Mouse (Mus musculus) heart, adult 18-20 months (tissue): ENCODE measurements around the gene Armc7. TPM values are rescaled to one million over a fixed set of nuclear protein-coding genes. Genes with fewer than 3 reads are reported as not detected.
"Not testable (repeated sequence)": the region's sequence is repeated elsewhere in the genome, so short reads cannot be mapped to it uniquely, and the experiment has no call there.

Source experiments
- DNase-seq, 2 experiments: peaks; one replicate each; pipeline ENCODE4 v3.0.0; 2021 to 2022; ENCODE audit warnings: mixed read lengths in 1 of 2
- total RNA-seq, 2 experiments: library from RNA; stranded (reverse); gene quantifications; 2 replicates each; pipeline ENCODE4 v1.2.3; 2021

Gene Armc7
- total RNA-seq, 2 experiments from 2014 or later = 1.8 to 1.9 TPM

DNA sequence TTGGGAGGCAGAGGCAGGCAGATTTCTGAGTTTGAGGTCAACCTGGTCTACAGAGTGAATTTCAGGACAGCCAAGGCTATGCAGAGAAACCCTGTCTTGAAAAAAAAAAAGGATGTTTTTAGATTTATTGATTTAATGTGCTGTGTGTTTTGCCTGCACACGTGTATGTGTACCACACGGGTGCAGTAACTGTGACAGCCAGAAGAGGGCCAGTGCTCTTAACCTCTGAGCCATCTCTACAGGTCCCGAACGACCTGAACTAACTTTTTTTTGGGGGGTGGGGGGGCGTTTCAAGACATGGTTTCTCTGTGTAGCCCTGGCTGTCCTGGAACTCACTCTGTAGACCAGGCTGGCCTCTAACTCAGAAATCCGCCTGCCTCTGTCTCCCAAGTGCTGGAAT lies 20.6 kb upstream of the Armc7 start:
- not testable (repeated sequence) for DNase-seq

DNA sequence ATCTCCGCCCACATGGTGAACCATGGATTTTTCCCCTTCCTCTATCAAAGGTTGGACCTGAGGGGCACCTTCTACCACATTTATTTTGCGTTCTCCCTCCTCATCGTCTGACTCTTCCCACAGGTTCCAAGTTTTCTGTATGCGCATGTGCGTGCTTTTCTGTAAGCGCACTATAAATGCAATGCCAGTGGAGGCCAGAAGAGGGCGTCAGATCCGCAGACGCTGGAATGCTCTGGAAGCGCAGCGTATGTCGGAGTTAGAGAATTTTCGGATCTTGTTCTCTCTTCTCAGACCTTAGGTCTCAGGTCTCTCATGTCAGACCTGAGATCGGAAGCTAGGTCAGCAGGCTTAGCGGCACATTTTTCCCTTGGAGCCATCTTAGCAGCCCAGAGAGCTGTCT lies 19.8 kb upstream of the Armc7 start:
- no peak for DNase-seq

DNA sequence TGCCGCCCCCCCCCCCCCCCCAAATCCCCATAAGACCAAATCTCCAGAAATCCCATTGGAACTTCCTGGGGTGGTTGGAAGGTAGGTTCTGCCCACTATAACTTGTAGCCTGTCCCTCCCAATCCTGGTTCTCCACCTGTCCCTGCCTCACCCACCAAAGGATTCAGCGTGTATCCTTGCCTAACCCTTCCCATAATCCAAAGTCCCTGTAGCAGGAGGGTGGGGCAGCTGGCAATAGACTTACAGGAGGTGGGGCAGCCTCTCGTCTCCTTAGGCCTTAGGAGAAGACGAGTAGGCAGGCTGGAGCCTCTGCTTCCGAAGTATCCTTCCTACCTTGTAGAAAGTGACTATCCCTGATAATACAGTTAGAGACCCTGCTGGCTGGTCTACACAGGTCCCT lies 19.3 kb upstream of the Armc7 start:
- no peak for DNase-seq

DNA sequence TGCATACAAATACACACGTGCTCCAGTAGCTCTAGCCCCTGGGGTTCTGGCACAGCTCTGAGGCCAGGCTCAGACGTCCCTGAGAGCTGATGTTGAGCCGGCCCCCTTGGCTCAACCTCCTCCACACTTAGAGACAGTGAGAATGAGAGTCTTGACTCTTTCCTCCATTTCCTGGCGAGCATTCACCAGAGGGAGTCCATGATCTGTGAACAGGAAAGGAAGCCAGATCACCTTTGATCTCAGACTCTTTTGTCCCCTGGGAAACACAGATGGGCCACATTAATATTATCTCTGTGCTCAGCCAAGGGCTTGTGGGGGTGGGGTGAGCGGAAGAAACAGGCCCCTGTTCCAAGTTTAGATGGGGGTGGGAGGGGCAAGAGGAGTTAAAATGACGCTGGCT lies 18.1 kb upstream of the Armc7 start:
- no peak for DNase-seq

DNA sequence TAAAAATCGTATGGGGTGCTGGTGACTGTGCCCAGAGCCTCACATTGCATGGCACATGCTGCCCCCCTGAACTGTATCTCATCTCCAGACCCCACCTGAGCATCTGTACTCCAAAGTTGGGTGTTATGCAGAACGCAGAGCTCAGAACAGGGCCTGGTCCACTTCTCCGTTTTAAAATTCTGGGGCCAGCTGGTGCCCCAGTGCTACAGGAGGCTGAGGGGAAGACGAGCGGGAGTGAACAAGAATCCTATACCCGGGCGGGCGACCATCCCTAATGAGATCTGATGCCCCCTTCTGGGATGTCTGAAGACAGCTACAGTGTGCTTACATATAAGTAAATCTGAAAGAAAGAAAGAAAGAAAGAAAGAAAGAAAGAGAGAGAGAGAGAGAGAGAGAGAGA lies 14.5 kb upstream of the Armc7 start:
- DNase-seq = no peak

DNA sequence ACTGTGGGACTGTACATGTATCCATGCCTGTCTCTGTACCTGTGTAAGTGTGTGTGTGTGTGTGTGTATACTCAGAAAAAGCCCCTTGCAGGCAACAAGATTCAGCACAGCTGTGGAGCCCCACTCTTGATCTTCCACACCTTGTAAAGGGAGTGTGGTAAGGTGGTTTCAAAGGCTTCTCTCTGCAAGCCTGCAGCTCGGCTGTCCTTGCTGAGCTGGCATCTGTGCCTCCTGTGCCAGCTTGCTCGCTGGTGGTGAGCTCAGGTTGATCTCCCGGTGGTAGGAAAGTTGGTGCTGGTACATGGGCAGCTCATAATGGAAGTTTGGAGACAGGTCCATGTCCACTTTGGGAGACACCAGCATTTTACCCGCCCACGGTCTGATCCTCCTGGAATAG lies 13.6 kb upstream of the Armc7 start:
- DNase-seq = no peak

DNA sequence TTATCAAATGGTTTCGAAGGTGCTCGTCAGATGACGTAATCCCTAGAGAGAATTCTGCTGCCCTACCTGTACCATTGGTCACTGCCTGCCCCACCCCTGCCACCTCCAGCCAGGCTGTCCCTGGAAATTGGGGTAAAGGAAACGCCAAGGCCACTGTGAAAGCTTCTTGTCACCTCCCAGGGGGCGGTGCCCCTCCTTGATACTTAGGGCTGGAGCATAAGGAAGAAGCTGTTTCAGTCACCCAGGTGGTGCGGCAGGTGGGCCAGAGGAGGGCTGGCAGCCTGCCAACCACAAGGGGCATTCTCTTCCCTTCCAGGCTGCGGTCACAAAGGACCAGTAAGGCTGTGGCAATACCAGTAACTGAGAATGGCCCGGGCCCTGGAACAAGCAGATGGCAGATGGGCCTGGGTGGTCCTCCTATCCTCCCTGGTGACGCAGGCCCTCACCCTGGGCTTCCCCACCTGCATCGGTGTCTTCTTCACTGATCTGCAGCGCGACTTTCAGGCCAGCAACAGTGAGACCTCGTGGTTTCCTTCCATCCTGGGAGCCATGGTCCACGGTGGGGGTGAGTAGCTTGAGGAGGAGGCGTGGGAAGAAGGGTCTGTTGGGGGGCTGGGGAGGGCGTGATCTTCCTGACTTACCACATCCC lies 13.1 kb upstream of the Armc7 start, which contains the start of gene Slc16a5:
Gene Slc16a5, plus strand, starts transcription at position 232 of the 649 bp plus-strand sequence.
- no peak for DNase-seq

DNA sequence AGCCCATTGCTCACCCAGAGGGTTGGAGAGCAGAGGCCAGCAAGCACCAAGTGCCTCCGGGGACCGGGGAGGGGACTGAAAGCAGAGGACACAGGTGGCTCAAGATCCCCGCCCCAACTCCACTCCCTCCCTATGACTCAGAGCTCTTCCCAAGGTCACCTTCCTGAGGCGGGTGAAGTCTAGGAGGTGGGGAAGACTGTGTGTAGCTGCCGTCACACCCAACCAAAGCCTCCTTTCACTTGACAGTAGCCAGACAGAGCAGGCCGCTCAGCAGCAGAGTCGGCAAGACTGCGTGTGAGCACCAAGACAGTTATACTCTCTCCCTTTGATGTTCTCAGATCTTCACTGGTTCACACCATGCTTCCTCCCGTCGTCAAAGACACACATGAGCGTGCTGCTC lies 12.1 kb upstream of the Armc7 start:
- no peak for DNase-seq

DNA sequence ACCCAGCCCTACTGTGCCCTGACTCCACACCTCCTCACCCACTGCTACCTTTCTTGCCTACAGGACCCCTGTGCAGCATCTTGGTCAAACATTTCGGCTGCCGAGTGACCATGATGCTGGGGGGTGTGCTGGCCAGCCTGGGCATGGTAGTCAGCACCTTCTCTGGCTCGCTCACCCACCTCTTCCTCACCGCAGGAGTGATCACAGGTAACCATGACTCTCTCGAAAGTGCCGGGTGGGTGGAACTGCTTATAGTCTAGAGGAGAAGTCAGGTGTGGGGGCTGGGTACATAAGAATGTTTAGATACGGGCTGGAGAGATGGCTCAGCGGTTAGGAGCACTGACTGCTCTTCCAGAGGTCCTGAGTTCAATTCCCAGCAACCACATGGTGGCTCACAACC lies 10.6 kb upstream of the Armc7 start:
- no peak for DNase-seq

DNA sequence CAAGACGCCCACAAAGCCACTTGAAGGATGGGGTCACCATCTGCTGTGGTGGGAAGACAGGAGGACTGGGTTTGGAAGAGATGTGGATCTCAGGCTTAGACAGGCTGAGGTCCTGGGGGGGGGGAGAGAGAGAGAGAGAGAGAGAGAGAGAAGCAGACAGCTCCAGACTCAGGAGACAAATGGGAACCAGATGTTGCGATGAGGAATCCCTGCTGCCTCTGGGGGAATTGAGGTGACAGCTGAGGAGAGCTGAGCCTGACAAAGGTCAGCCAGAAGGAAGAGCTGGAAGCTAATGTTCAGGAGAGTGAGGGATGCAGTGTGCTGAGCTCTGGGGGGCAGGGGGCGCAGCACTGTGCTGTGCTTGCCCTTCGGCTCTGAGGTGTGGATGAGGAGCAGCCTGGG lies 8.2 kb upstream of the Armc7 start:
- DNase-seq = no peak

DNA sequence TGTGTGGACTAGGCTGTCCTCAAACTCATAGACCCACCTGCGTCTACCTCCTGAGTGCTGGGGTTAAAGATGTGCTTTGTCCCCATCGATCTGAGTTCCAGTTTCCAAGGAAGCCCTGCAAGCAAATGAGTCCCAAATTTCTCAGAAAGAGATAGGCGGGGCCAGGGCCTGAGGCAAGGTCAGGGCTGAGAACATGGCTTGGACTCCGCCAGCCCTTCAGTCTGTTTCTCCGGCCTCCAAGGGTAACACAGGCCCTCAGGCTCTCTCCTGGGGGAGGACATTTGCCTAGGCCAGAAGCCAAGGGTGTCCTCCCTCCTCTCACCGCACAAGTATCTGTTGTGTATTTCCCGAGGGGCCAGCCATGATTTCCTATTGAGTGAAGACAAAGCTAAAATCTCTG lies 3.3 kb upstream of the Armc7 start:
- DNase-seq = peak; percentile 30 to 68

DNA sequence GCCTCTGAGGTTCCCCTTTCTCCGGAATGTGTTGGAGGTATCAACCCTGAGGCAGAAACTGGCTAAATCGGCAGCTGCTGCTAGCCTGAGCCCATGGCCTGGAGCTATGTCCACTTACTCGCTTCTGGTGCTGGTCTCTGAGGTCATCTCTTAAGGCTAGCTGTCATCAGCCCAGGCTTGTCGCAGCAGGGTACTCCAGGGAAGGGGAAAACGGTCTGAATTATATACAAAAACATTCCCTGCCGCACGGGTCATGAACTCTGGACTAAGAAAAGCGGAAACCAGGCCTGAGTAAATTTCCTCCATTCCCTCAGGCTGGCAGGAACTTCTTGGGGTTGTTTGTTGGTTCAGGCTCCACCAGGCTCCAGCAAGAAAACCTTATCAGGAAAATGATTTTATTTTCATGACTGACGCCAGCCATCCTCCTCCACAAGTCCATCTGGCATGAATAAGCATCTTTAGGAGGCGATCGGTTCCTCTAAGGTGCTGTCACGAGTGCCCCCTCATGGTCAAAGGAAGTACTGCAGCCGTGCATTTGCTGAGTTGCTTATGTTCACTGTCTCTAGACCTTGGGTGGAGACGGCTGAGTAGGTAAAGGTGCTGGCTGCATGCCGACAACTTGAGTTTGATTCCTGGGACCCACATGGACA lies 1.7 kb upstream of the Armc7 start:
- peak; percentile 93 to 98 for DNase-seq

DNA sequence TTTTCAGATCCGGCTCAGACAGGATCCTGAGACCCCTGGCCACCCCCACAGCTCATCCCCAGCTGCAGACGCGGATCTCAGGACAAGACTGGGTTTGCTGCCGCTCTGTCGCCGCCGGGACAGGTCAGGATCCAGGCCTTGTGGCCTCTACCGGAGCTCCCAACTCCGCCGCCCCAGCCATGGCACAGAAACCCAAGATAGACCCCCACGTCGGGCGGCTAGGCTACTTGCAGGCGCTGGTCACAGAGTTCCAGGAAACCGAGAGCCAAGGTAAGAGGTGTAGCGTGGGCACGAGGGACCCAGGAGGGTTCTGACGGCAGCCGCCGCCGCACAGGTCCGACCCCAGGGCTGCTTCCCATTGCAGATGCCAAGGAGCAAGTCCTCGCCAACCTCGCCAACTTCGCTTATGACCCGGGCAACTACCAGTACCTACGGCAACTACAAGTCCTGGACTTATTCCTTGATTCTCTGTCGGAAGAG lies 331 bp downstream of the Armc7 start:
- no peak for DNase-seq

DNA sequence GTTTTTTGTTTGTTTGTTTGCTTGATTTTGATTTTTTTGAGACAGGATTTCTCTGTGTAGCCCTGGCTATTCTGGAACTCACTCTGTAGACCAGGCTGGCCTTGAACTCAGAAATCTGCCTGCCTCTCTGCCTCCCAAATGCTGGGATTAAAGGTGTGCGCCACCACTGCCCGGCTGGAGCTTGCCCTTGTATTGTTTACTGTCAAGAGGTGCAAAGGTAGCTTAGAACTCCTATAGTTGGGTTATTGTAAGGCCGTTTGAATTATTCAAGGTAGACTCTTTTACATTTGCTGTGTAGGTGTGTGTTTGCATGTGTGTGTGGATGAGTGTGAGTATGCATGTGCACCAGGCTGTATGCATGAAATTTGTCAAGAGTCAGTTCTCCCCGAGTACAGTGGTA lies 1.2 kb downstream of the Armc7 start:
- not testable (repeated sequence) for DNase-seq

DNA sequence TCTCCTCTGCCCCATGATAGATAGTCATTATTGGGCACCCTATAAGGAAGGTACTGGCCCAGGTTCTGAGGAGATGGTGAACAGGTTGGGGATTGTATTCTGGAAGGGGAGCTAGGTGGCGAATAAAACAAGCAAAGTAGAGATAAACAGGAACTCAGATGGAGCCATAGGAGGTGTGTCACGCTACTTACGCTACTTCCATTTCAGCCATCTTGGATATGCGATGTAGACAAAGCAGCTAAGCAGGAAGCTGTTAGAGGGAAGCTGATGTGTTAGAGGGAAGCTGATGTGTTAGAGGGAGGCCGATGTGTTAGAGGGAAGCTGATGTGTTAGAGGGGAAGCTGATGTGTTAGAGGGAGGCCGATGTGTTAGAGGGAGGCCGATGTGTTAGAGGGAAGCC lies 1.9 kb downstream of the Armc7 start:
- not testable (repeated sequence) for DNase-seq

DNA sequence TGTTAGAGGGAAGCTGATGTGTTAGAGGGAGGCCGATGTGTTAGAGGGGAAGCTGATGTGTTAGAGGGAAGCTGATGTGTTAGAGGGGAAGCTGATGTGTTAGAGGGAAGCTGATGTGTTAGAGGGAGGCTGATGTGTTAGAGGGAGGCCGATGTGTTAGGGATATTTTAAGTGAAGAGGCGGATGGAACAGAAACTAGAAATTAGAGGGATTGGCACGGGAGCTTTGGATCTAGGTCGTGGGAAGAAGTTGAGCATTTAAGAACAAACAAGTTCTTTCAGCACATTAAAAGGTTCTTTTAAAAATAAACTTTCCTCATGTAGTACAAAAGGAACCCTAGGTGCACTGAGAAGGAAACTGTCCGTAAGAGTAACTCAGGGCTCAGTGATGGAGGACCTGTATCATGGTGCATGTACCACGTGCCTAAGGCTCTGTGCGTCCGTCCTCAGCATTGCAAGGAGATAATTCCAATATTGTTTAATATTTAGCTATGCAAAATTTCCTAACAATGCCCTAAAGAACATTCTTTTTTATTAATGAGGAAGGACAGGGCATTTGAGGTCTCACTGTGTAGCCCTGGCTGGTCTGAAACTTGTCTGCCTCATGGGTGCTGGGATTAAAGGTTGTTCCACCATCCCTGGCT lies 3.0 kb downstream of the Armc7 start:
- DNase-seq = no peak

DNA sequence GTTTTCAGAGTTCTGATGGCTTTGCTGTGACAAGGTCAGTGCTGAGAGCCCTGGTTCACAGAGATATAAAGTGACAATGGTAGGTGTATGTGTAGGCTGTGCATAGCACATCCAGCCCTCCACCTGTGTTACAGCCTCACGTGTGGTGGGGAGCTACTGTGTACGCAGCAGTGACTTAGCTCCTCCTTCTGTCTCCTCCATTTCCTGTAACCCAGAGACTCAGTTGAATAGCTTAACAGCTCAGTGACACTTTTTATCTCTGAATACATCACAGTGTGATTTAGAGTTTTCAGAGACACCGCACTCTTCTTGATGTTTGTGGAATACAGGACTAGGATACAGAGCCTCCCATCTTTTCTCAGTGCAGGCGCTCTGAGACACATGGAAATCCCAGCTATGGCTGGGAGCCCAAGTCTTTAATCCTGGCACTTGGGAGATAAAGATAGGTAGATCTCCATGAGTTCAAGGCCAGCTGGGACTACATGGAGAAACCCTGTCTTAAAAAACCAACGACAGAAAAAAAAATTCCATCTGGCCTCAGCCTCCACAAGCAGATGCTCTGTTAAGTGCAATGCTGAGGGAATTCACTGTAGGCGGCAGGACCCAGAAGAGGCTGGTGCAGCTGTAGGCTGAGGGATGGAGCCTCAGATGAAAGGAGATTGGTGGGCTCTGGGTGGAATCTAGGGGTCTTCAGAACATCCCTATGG lies 6.2 kb downstream of the Armc7 start:
- DNase-seq = no peak

DNA sequence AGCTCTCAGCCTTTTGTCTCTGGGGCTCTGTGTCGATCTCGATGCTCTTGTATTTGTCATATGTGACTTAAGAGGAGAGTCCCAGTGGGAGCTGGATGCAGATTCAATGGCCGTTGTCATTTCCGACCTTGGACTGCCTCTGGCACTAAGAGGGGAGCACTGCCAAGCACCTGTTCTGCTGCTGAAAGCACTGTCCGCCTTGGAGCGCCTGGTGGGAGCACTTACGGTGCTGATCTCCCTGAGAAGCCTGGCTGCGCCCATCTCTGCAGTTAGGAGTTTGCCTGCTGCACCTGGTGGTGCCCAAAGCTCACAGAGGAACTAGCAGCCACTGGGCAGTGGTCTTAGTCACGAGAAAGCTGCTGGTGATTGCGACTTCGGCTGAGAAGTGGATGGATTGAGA lies 7.8 kb downstream of the Armc7 start:
- no peak for DNase-seq

DNA sequence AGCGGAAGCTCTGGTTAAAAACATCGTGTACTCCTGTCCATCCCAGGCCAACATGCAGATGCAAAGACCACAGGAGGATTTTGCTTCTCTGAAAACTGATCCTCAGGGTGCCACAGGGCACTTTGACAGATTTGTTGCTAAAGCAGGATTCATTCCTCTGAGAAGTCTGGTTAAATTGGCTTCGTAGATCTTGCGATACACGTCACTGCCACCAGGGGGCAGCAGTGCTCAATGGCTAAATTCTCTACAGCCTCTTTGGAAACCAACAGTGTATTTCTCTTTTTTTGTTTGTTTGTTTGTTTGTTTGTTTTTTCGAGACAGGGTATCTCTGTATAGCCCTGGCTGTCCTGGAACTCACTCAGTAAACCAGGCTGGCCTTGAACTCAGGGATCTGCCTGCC lies 8.3 kb downstream of the Armc7 start:
- peak; percentile 57 to 90 for DNase-seq

DNA sequence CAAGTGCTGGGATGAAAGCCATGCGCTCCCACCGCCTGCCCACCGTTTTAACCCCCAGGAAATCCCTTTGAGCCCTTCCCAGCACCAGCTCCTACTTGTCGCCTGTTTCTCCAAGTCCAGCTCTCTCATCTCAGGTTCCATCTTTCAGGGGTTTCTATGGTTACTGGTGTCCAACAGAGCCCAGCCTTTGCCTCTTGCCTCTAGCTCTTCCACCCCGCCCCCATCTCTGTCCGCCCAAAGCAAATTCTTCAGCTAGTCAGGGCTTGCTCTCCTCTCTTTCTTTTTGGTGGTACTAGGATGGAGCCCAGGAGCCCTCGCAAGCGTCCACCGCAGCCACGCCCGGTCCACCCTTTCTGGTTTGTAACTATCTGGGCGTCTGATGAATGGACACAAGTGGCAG lies 9.7 kb downstream of the Armc7 start:
- DNase-seq = no peak

DNA sequence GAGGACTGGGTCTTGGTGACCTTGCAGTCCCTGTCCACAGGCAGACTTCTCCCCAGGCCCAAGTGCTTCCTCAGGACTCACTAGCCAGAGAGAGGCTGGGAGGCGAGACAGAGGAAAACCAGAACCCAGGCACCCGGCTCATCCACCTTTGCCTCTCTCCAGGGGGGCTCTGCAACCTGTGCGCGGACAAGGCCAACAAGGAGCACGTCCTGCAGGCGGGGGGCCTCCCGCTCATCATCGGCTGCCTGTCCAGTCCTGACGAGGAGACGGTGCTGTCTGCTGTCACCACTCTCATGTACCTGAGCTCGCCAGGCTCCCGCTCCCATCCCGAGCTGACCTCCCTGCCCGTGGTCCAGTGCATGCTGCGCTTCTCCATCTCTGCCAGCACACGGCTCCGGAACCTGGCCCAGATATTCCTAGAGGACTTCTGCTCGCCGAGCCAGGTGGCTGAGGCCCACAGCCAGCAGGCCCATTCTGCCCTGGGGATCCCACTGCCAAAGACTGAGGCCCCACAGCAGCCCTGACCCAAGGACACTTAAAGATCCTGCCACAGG lies 13.2 kb downstream of the Armc7 start:
- no peak for DNase-seq
